Mouse (Mus musculus): ENCODE data around the gene Tmem143. TPM values are rescaled to one million over a fixed set of nuclear protein-coding genes. Genes with fewer than 3 reads are reported as not detected.

Tmem143 gene
- 9.6 TPM for polyA plus RNA-seq (2017; shearing (Covaris generic))

GRCm38 (mm10) chr7:45896517-45897257 lies at the start of gene Tmem143, which contains the start of gene Syngr4:
Gene Tmem143, plus strand, starts transcription at chr7:45896941.
Gene Syngr4, minus strand, starts transcription at chr7:45896714.

GRCm38 (mm10) chr7:45872624-45873023 lies 24.1 kb upstream of the Tmem143 start, which contains the start of gene Kdelr1:
Gene Kdelr1, plus strand, starts transcription at chr7:45872772.

GRCm38 (mm10) chr7:45878278-45878677 lies 18.5 kb upstream of the Tmem143 start, which contains the start of gene Grin2d:
Gene Grin2d, minus strand, starts transcription at chr7:45878378.

GRCm38 (mm10) chr7:45921242-45921621 lies 24.5 kb downstream of the Tmem143 start, which contains the start of gene Emp3:
Gene Emp3, minus strand, starts transcription at chr7:45921404.

GRCm38 (mm10) chr7:45923762-45924428 lies 27.2 kb downstream of the Tmem143 start, which contains the start of gene Ccdc114:
Gene Ccdc114, plus strand, starts transcription at chr7:45924072.

Other genes with a start within 250 kb of the Tmem143 start
- gene Fut2, start 230.5 kb upstream of the Tmem143 start, polyA plus RNA-seq (2017; shearing (Covaris generic)) = 0.12 TPM
- gene Ntn5, start 212.9 kb upstream of the Tmem143 start, polyA plus RNA-seq (2017; shearing (Covaris generic)) = 0.32 TPM
- 0.35 TPM for gene Sec1, start 202.5 kb upstream of the Tmem143 start, polyA plus RNA-seq (2017; shearing (Covaris generic))
- gene Car11, start 197.1 kb upstream of the Tmem143 start, polyA plus RNA-seq (2017; shearing (Covaris generic)) = 8.4 TPM
- gene Dbp, start 191.9 kb upstream of the Tmem143 start, polyA plus RNA-seq (2017; shearing (Covaris generic)) = 53.0 TPM
- gene Rpl18, start 181.5 kb upstream of the Tmem143 start, polyA plus RNA-seq (2017; shearing (Covaris generic)) = 1,454 TPM
- 36.3 TPM for gene Sphk2, start 178.9 kb upstream of the Tmem143 start, polyA plus RNA-seq (2017; shearing (Covaris generic))
- 0.43 TPM for gene Fam83e, start 175.7 kb upstream of the Tmem143 start, polyA plus RNA-seq (2017; shearing (Covaris generic))
- gene Spaca4, start 171.1 kb upstream of the Tmem143 start, polyA plus RNA-seq (2017; shearing (Covaris generic)) = not detected
- gene Lmtk3, start 113.2 kb upstream of the Tmem143 start, polyA plus RNA-seq (2017; shearing (Covaris generic)) = 0.04 TPM
- gene Sult2b1, start 112.3 kb upstream of the Tmem143 start, polyA plus RNA-seq (2017; shearing (Covaris generic)) = 3.0 TPM
- 87.9 TPM for gene Cyth2, start 82.4 kb upstream of the Tmem143 start, polyA plus RNA-seq (2017; shearing (Covaris generic))
- gene Kcnj14, start 72.2 kb upstream of the Tmem143 start, polyA plus RNA-seq (2017; shearing (Covaris generic)) = not detected
- gene Grwd1, start 66.0 kb upstream of the Tmem143 start, polyA plus RNA-seq (2017; shearing (Covaris generic)) = 37.3 TPM
- gene Kdelr1, start 24.2 kb upstream of the Tmem143 start, polyA plus RNA-seq (2017; shearing (Covaris generic)) = 90.8 TPM
- 1.2 TPM for gene Grin2d, start 18.6 kb upstream of the Tmem143 start, polyA plus RNA-seq (2017; shearing (Covaris generic))
- not detected for gene Syngr4, start 227 bp upstream of the Tmem143 start, polyA plus RNA-seq (2017; shearing (Covaris generic))
- gene Emp3, start 24.5 kb downstream of the Tmem143 start, polyA plus RNA-seq (2017; shearing (Covaris generic)) = 699 TPM
- 2.2 TPM for gene Ccdc114, start 27.1 kb downstream of the Tmem143 start, polyA plus RNA-seq (2017; shearing (Covaris generic))
- not detected for gene Abcc6, start 133.4 kb downstream of the Tmem143 start, polyA plus RNA-seq (2017; shearing (Covaris generic))
- 40.4 TPM for gene Nomo1, start 136.8 kb downstream of the Tmem143 start, polyA plus RNA-seq (2017; shearing (Covaris generic))
- not detected for gene Kcnj11, start 203.8 kb downstream of the Tmem143 start, polyA plus RNA-seq (2017; shearing (Covaris generic))

All from CD4-positive, CD25-positive, alpha-beta regulatory T cell (primary cell).